Mouse (Mus musculus) forelimb bud, embryonic 11.5 days (tissue): ENCODE results near the gene Gm14434.
"Not testable (repeated sequence)": the region's sequence is repeated elsewhere in the genome, so short reads cannot be mapped to it uniquely, and the experiment has no call there.

Experiments used
- DNase-seq: peaks from one replicate; pipeline ENCODE4 v3.0.0-alpha.2; 2012; ENCODE audit warnings: low read depth, low spot score

The Gm14434 gene

DNA sequence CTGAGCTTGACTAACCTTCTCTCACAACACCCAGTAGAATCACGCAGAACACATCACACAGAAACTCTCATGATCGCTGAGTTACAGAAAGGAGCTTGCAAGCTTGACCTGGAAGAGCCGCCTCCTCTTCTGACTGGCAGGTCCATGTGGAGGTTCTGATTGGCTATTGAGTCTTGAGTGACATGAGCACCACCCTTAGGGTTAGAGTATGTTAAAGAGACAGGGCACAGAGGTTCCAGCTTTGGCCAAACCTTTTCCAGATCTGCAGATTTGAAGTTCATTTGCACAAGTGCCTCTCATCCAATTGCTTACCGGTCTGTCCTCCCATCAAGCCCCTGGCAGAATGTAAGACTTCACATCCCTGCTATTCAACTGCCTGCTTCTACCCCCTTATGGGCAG lies at the start of gene Gm14434:
Gene Gm14434, minus strand, starts transcription at position 101 of the 400 bp plus-strand sequence.
- not testable (repeated sequence) for DNase-seq

- DNase-seq, result not testable (repeated sequence)
Measured at GRCm38 (mm10) chr2:176520756-176521155, 34.2 kb upstream of the Gm14434 start, which contains the start of gene Zfp967. Zfp967 (plus strand) TSS chr2:176521056.

DNA sequence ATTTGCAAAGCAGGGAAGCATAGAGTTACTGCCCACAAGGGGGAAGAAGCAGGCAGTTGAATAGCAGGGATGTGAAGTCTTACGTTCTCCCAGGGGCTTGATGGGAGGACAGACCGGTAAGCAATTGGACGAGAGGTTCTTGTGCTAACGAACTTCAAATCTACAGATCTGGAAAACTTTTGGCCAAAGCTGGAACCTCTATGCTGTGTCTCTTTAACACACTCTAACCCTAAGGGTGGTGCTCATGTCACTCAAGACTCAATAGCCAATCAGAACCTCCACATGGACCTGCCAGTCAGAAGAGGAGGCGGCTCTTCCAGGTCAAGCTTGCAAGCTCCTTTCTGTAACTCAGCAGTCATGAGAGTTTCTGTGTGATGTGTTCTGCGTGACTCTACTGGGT lies 63.3 kb downstream of the Gm14434 start, which contains the start of gene Gm14435:
Gene Gm14435, plus strand, starts transcription at position 301 of the 400 bp plus-strand sequence.
- not testable (repeated sequence) for DNase-seq
